Mouse (Mus musculus) intestine, embryonic 14.5 days (tissue): ENCODE data around the gene Kdm5d. TPM values are rescaled to one million over a fixed set of nuclear protein-coding genes. Genes with fewer than 3 reads are reported as not detected.
A peak's percentile ranks its signal among the peaks of the same experiment; 100 is the strongest.

Experiments used
- ATAC-seq: fragments of 200-750 bp; cut with Nextera tagmentation; replicated peaks from 2 replicates; pipeline ENCODE4 v1.8.0; 2017; ENCODE audit warnings: low read depth, moderate number of reproducible peaks, moderate TSS enrichment, moderate library complexity; ENCODE audit not compliant: low FRiP score, low TSS enrichment
- DNase-seq: peaks from one replicate; pipeline ENCODE4 v3.0.0-alpha.2; 2018; ENCODE audit warnings: low spot score
- H3K27ac ChIP-seq: fragments of 300-500 bp; sonication (generic); 2 replicates; pipeline ENCODE4 v1.5.1; 2014; ENCODE audit warnings: low read depth, mild to moderate bottlenecking, control low read depth
- H3K27me3 ChIP-seq: fragments of 300-500 bp; sonication (generic); replicated peaks from 2 replicates; pipeline ENCODE4 v1.6.1; 2014; ENCODE audit warnings: low read length, control low read depth; ENCODE audit not compliant: control insufficient read depth, insufficient read depth
- H3K36me3 ChIP-seq: fragments of 300-500 bp; sonication (generic); 2 replicates; pipeline ENCODE4 v1.6.1; 2014; ENCODE audit warnings: low read length, control low read depth; ENCODE audit not compliant: control insufficient read depth, insufficient read depth
- H3K4me1 ChIP-seq: fragments of 300-500 bp; sonication (generic); replicated peaks from 2 replicates; pipeline ENCODE4 v1.6.1; 2014; ENCODE audit warnings: low read length, control low read depth, mixed read lengths; ENCODE audit not compliant: control insufficient read depth, insufficient read depth
- H3K4me2 ChIP-seq: fragments of 300-500 bp; sonication (generic); 2 replicates; pipeline ENCODE4 v1.6.1; 2014; ENCODE audit warnings: low read length
- H3K4me3 ChIP-seq: fragments of 300-500 bp; sonication (generic); 2 replicates; pipeline ENCODE4 v1.5.1; 2014; ENCODE audit warnings: low read depth, low read length, control low read depth, mixed read lengths
- H3K9ac ChIP-seq: fragments of 300-500 bp; sonication (generic); 2 replicates; pipeline ENCODE4 v1.6.1; 2014; ENCODE audit warnings: mild to moderate bottlenecking, low read length
- H3K9me3 ChIP-seq: fragments of 300-500 bp; sonication (generic); 2 replicates; pipeline ENCODE4 v1.6.1; 2016; ENCODE audit warnings: low read length, control low read depth; ENCODE audit not compliant: control insufficient read depth
- WGBS: fragments of 180-500 bp; shearing (Covaris S2); extraction: QIAGEN DNeasy Blood & Tissue Kit; methylation state at CpG from one replicate; pipeline ENCODE4 v1.1.7; 2014; 5-methylcytosine and 5-hydroxymethylcytosine counted together
- microRNA-seq: library from miRNA; unstranded; fragments of <30 nt; microRNA quantifications from one replicate; pipeline ENCODE4, GENCODE M21; 2016
- polyA plus RNA-seq: library from polyadenylated mRNA; unstranded; fragments of >200 nt; fragmentation: Nextera tagmentation; extraction: Ambion mirVana; gene quantifications from 2 replicates; pipeline ENCODE4 v1.2.1, GENCODE M21; 2014

The Kdm5d gene
- 23.2 TPM in 1 of 2 replicates, not detected in the other for polyA plus RNA-seq

DNA sequence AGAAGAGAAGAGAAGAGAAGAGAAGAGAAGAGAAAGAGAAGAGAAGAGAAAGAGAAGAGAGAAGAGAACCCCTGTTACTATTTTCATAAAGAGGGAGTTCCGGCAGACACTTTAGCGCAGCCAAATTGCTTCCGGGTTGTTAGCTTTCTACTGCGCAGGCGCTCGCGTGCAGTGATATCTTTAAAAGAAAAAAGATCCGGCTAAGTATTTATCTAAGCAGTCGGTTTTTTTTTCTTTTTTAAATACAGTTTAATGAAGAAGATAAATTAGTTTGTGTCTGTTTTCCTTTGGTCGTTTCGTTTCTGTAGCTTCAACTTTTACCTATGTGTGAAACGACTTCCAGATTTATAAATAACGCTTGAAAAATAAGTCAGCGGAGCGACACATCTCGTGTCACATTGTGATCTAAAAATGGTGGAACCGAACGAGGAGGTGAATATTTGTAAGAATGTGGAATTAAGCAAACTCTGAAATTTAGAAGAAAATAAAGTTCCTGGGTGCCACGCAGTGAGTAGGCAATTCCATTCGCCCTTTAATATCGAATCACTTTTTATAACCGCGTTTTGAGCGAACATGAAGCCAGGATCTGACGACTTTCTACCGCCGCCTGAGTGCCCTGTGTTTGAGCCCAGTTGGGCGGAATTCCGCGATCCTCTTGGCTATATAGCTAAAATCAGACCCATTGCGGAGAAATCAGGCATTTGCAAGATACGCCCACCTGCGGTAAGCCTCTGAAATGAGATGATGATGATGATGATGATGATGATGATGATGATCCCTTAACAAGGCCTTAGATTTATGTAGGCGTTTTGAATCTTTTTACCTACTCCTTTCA lies at the start of gene Kdm5d:
Kdm5d (plus strand) TSS at position 396 of the 835 bp plus-strand sequence.
- H3K27ac ChIP-seq, result no peak within 1 kb of the TSS
- no peaks in the 10 kb centered on the region for H3K36me3 ChIP-seq
- no peaks in the 10 kb centered on the region for H3K9me3 ChIP-seq
- no peaks in the 10 kb centered on the region for H3K4me1 ChIP-seq
- H3K9ac ChIP-seq, result peak within 1 kb of the TSS; percentile 48
- peak within 1 kb of the TSS; percentile 46 for H3K4me2 ChIP-seq
- peak within 1 kb of the TSS; percentile 44 for H3K4me3 ChIP-seq
- no peaks in the 10 kb centered on the region for H3K27me3 ChIP-seq
- WGBS, result 4% methylated on average over 34 of the region's 34 CpGs
- no peak for ATAC-seq
- DNase-seq, result peak; percentile 51

DNA sequence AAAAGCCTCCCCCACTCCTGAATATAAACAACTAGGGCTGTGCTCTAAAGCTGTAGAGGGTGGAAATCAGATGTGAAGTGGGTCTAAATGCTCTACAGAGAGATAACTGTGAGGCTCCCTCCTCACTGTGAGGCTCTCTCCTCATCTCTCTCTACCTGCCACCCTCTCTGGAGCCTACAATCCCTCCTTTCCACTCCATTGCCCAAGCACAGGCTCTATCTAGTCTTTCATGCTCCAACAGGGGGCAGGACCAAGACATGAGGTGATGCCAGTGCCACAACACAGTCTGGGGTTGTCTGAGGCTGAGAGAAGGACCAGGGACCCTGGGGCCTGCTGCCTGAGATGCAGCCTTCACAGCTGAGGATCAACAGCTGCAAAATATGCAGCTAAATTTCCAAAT lies 25.2 kb upstream of the Kdm5d start:
- no peak overlapping the region for H3K4me3 ChIP-seq
- H3K36me3 ChIP-seq, result no peaks in the 10 kb centered on the region
- H3K27ac ChIP-seq, result no peak overlapping the region
- no peaks in the 10 kb centered on the region for H3K4me1 ChIP-seq
- H3K9me3 ChIP-seq, result no peaks in the 10 kb centered on the region
- H3K4me2 ChIP-seq, result no peak overlapping the region
- no peak overlapping the region for H3K9ac ChIP-seq
- no peak for ATAC-seq
- no peaks in the 10 kb centered on the region for H3K27me3 ChIP-seq
- no peak for DNase-seq

DNA sequence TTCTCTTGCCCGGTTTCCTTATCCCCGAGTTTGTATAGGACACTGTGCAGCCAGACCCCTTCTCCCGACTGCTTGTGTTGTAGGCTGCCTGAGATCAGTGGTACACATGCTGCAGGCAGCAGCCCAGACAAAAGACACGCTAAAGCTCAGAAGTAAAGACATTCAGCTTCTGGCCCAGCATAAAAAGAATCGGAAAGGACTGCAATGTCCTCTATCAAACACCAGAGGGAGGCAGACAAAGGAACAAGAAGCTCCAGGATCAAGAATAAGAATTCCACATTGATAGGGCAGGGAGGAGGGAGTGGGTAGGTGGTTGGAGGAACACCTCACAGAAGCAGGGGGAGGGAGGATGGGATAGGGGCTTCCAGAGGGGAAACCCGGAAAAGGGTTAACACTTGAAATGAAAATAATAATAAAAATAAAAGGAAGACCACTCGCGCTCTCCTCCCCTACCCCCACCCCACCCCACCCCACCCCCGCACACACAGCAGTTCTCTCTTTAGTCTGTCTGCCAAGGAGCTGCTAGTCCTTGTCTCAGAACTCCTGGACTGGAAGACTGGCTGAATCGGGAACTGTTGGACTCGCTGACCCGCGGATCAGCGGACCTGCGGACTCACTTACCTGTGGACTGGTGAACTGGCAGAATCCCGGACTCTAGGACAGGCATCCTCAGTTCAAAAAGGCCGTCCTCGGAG lies 24.6 kb upstream of the Kdm5d start:
- H3K36me3 ChIP-seq, result no peaks in the 10 kb centered on the region
- no peaks in the 10 kb centered on the region for H3K27me3 ChIP-seq
- no peaks in the 10 kb centered on the region for H3K4me1 ChIP-seq
- 27% methylated on average over 9 of the region's 18 CpGs for WGBS
- DNase-seq, result peak; percentile 45
- H3K4me3 ChIP-seq, result no peak overlapping the region
- H3K9me3 ChIP-seq, result no peaks in the 10 kb centered on the region
- ATAC-seq, result no peak
- H3K4me2 ChIP-seq, result no peak overlapping the region
- no peak overlapping the region for H3K9ac ChIP-seq
- H3K27ac ChIP-seq, result no peak overlapping the region

Small RNA genes lying within 50 kb of the gene (microRNA-seq; reads per million reads assigned to microRNA genes)
- gene Gm47281, result not detected

Other genes starting within 250 kb of the Kdm5d start
- gene Zfy1, start 100.4 kb upstream of the Kdm5d start, polyA plus RNA-seq, result not detected in 2 replicates
- not detected in 2 replicates for gene Uba1y, start 79.1 kb upstream of the Kdm5d start, polyA plus RNA-seq
- gene Eif2s3y, start 112.8 kb downstream of the Kdm5d start, polyA plus RNA-seq, result 59.9 TPM in 1 of 2 replicates, not detected in the other